Mouse (Mus musculus) granulocyte monocyte progenitor cell, adult 5-6 weeks (primary cell): Measurements from ENCODE around the gene Fchsd2. TPM values are rescaled to one million over a fixed set of nuclear protein-coding genes. Genes with fewer than 3 reads are reported as not detected.

ENCODE experiments used
- ATAC-seq: replicated peaks from 2 replicates; pipeline ENCODE4 v1.8.0; 2016; ENCODE audit warnings: mild to moderate bottlenecking, moderate TSS enrichment, inconsistent platforms; ENCODE audit not compliant: poor library complexity, severe bottlenecking
- total RNA-seq, 2 experiments: library from RNA; stranded (forward) in 1 of 2; stranded (reverse) in 1 of 2; fragments of 200-712, 200-1000 nt in 1 of 2; fragments of >200 nt in 1 of 2; fragmentation: Nextera tagmentation in 1 of 2; gene quantifications; 2 replicates each; pipeline ENCODE4 v1.2.3; 2014 to 2017

Fchsd2 gene
- total RNA-seq, 2 experiments from 2014 or later, result 43.5 to 45.6 TPM

DNA sequence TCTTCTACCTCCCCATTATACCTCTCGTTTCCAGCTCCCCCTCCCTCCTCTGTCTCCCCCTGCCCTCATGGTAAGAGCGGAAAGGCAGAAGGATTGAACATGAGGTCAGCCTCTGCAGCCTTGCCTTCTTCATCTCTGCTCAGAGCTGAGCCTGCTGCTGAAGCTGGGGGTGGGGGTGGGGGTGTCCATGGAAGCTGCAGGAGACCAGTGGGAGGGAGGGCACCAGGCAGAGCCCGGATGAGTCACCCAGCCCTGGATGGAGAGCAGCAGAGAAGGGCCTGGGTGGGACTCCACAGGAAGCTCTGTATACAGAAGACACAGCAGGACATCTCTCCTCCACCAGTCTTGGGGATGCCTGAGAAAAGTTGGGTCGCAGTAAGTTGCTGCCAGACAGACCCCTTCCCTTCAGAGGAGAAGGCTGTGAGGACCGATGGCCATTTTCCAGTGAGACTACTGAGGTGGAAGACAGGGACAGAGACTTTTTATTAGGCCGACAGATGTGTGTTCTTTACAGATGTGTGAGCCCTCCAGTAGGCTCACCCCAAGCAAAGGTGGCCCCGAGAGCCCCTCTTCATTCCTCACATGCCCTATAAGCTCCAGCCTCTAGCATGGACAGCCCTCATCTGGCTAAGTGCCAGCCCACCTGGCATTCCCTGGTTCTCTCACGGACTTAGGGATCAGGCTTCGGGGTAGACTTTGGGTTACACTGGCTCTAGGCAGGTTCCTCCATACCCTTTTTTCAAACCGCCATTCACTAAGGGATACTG lies 237.6 kb downstream of the Fchsd2 start:
- ATAC-seq, result no peak

DNA sequence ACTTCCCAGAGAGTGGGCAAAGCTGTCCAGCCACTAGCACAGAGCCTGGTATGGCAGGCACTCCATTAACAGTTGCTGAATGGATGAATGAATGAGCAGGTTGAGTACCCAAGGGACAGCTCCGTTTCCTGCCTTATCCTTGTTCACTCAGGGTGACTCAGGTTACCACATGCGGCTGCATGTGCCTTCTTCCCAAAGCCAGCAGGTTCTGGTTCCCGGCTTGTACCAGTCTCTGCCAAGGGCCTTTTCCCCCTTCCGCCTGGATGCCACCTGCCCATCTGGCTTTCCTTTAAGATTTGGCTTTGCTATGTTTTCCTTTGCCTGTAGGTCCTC lies 238.1 kb downstream of the Fchsd2 start:
- ATAC-seq, result no peak

DNA sequence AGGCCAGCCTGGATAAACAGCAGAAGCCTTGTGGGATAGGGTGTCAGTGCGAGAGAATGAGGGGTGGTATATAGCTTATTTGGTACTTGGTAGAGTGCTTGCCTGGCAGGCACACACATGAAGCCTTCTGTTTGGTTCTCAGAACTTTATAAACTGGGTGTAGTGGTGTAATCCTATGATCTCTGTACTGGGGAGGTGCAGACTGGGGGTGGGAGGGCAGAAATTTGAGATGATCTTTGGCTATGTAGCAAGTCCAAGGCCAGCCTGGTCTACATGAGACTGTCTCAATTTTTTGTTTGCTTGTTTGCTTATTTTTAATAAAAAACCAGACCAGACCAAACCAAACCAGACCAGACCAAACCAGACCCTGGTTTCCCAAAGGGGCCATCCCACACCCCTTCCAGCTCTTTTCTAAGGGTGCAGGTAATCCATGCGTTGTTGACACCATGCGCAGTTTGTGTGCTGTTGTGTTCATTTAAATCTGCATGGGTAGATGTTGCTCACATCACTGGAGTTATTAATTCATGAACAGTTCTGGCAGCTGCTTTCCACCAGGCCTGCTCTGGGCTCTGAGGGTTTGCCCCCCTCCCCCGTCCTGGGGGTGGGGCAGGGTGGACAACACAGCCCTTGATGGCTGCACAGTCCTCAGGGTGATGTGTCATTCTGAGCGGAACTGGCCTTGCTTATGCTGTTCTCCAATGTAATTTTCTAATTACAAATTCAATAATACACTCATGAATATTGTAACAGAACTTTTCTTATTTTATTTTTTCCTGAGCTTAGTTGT lies 239.6 kb downstream of the Fchsd2 start:
- ATAC-seq, result no peak

Other genes starting within 250 kb of the Fchsd2 start
- 12.5 and 13.4 TPM in 2 replicates for gene Relt, start 229.4 kb upstream of the Fchsd2 start, total RNA-seq (2014; fragmentation: Nextera tagmentation)
- 9.8 and 12.1 TPM in 2 replicates for gene Relt, start 229.4 kb upstream of the Fchsd2 start, total RNA-seq (2017)
- 0.30 TPM in 1 of 2 replicates, not detected in the other for gene Arhgef17, start 160.8 kb upstream of the Fchsd2 start, total RNA-seq (2014; fragmentation: Nextera tagmentation)
- gene Arhgef17, start 160.8 kb upstream of the Fchsd2 start, total RNA-seq (2017), result not detected in 2 replicates
- gene P2ry6, start 118.2 kb upstream of the Fchsd2 start, total RNA-seq (2014; fragmentation: Nextera tagmentation), result not detected in 2 replicates
- gene P2ry6, start 118.2 kb upstream of the Fchsd2 start, total RNA-seq (2017), result 0.17 TPM in 1 of 2 replicates, not detected in the other
- 8.7 and 15.1 TPM in 2 replicates for gene P2ry2, start 80.0 kb upstream of the Fchsd2 start, total RNA-seq (2014; fragmentation: Nextera tagmentation)
- 6.2 and 7.8 TPM in 2 replicates for gene P2ry2, start 80.0 kb upstream of the Fchsd2 start, total RNA-seq (2017)
- 26.8 and 43.6 TPM in 2 replicates for gene Atg16l2, start 209.4 kb downstream of the Fchsd2 start, total RNA-seq (2014; fragmentation: Nextera tagmentation)
- gene Atg16l2, start 209.4 kb downstream of the Fchsd2 start, total RNA-seq (2017), result 6.6 and 12.2 TPM in 2 replicates
- 18.5 and 36.0 TPM in 2 replicates for gene Stard10, start 224.2 kb downstream of the Fchsd2 start, total RNA-seq (2014; fragmentation: Nextera tagmentation)
- 11.8 and 30.5 TPM in 2 replicates for gene Stard10, start 224.2 kb downstream of the Fchsd2 start, total RNA-seq (2017)